Comparison of ENCODE assay signal across 22 mouse cellular contexts in genomic region chr11:87673282-87673681, GRCm38 (mm10). TPM values are rescaled to one million over a fixed set of nuclear protein-coding genes. Genes with fewer than 3 reads are reported as not detected.
A peak's percentile ranks its signal among the peaks of the same experiment; 100 is the strongest.
DNase-seq lines count a peak whose midpoint lies in the region; ATAC-seq and TF ChIP-seq lines count a peak whose summit lies in the region.
"Had no signal": no experiment of that assay in that cellular context is flagged by ENCODE, and none has a peak within 500 bp of the region (broad histone marks: within the 10 kb centered on the region; RNA-seq: fewer than 3 reads in every experiment).

No protein-coding gene starts in this region.

- no peak overlapping the region for H3K9ac ChIP-seq in liver, embryonic 12.5 days
- H3K9ac ChIP-seq in liver, postnatal 0 days (replicated peaks), result no peak overlapping the region
- H3K9ac ChIP-seq in liver, embryonic 13.5 days, result no peak overlapping the region
- H3K9ac ChIP-seq: embryonic facial prominence, embryonic 12.5 days; forebrain, embryonic 13.5 days; forebrain, embryonic 15.5 days had no signal

- H3K27me3 ChIP-seq in liver, embryonic 12.5 days (replicated peaks), result no peaks in the 10 kb centered on the region
- H3K27me3 ChIP-seq in liver, postnatal 0 days (ENCODE audit: insufficient read depth, low read length), result no peaks in the 10 kb centered on the region
- no peaks in the 10 kb centered on the region for H3K27me3 ChIP-seq in liver, embryonic 13.5 days
- H3K27me3 ChIP-seq: embryonic facial prominence, embryonic 12.5 days; forebrain, embryonic 13.5 days; forebrain, embryonic 15.5 days; Patski had no signal

- no peaks in the 10 kb centered on the region for H3K9me3 ChIP-seq in liver, embryonic 12.5 days (replicated peaks)
- no peaks in the 10 kb centered on the region for H3K9me3 ChIP-seq in liver, postnatal 0 days (ENCODE audit: low read length)
- H3K9me3 ChIP-seq in liver, embryonic 13.5 days (replicated peaks), result no peaks in the 10 kb centered on the region
- H3K9me3 ChIP-seq: embryonic facial prominence, embryonic 10.5 days; embryonic facial prominence, embryonic 12.5 days; forebrain, embryonic 13.5 days; forebrain, embryonic 15.5 days had no signal

- ATAC-seq in liver, embryonic 12.5 days, result peak; percentile 57; the same call in 1 of the 2 replicates
- ATAC-seq in liver, postnatal 0 days, result no peak
- peak; percentile 61; the same call in 1 of the 2 replicates for ATAC-seq in liver, embryonic 13.5 days (ENCODE audit: low read depth)
- ATAC-seq in megakaryocyte progenitor cell, adult 5-6 weeks (replicated peaks; ENCODE audit: poor library complexity), result peak; percentile 31; the same call in 1 of the 2 replicates
- ATAC-seq: activated CD4-positive, CD25-positive, alpha-beta regulatory T cell, adult 4 months; forebrain, embryonic 13.5 days; forebrain, embryonic 15.5 days; Patski had no signal

- H3K4me2 ChIP-seq in liver, embryonic 12.5 days, result no peak overlapping the region
- no peak overlapping the region for H3K4me2 ChIP-seq in liver, postnatal 0 days (ENCODE audit: low read depth, low read length)
- H3K4me2 ChIP-seq in liver, embryonic 13.5 days, result no peak overlapping the region
- H3K4me2 ChIP-seq: embryonic facial prominence, embryonic 12.5 days; forebrain, embryonic 13.5 days; forebrain, embryonic 15.5 days had no signal

- no peak overlapping the region for H3K4me3 ChIP-seq in liver, embryonic 12.5 days
- no peak overlapping the region for H3K4me3 ChIP-seq in liver, postnatal 0 days (ENCODE audit: low read depth, low read length)
- no peak overlapping the region for H3K4me3 ChIP-seq in liver, embryonic 13.5 days (replicated peaks)
- H3K4me3 ChIP-seq: embryonic facial prominence, embryonic 10.5 days; embryonic facial prominence, embryonic 12.5 days; forebrain, embryonic 13.5 days; forebrain, embryonic 15.5 days had no signal

- DNase-seq in liver, postnatal 0 days, result no peak
- DNase-seq in liver, embryonic 13.5 days, result no peak
- no peak for DNase-seq in spleen, postnatal 36 days (ENCODE audit: low spot score in 2 of 2)
- no peak for DNase-seq in gastrocnemius, postnatal 10 days
- no peak for DNase-seq in yolk sac, embryonic 10.5 days (ENCODE audit: low spot score)
- DNase-seq: adrenal gland, adult 8-10 months; adrenal gland, postnatal 14 days; adrenal gland, postnatal 36 days; cerebellum, adult 11-12 months; cerebellum, adult 2 months; cerebellum, adult 9-10 months; cerebellum, postnatal 10 days; cerebellum, postnatal 25 days had no signal

- no peaks in the 10 kb centered on the region for H3K36me3 ChIP-seq in liver, embryonic 12.5 days
- H3K36me3 ChIP-seq in liver, postnatal 0 days (replicated peaks; ENCODE audit: insufficient read depth, low read length), result no peaks in the 10 kb centered on the region
- 0 out of 2 replicates have a peak, but pooled peaks cover 2% of the 10 kb centered on the region for H3K36me3 ChIP-seq in liver, embryonic 13.5 days
- H3K36me3 ChIP-seq: embryonic facial prominence, embryonic 10.5 days; embryonic facial prominence, embryonic 12.5 days; forebrain, embryonic 15.5 days had no signal

- no peak overlapping the region for H3K27ac ChIP-seq in liver, embryonic 12.5 days
- no peak overlapping the region for H3K27ac ChIP-seq in liver, postnatal 0 days (ENCODE audit: low read depth)
- no peak overlapping the region for H3K27ac ChIP-seq in liver, embryonic 13.5 days
- H3K27ac ChIP-seq: embryonic facial prominence, embryonic 10.5 days; embryonic facial prominence, embryonic 12.5 days; forebrain, embryonic 13.5 days; forebrain, embryonic 15.5 days had no signal

- H3K4me1 ChIP-seq in liver, embryonic 12.5 days, result peaks cover 8% of the 10 kb centered on the region; the same call in 1 of the 2 replicates
- no peaks in the 10 kb centered on the region for H3K4me1 ChIP-seq in liver, postnatal 0 days (ENCODE audit: insufficient read depth)
- peaks cover 9% of the 10 kb centered on the region for H3K4me1 ChIP-seq in liver, embryonic 13.5 days (replicated peaks)
- H3K4me1 ChIP-seq: embryonic facial prominence, embryonic 10.5 days; embryonic facial prominence, embryonic 12.5 days; forebrain, embryonic 13.5 days; forebrain, embryonic 15.5 days had no signal

- WGBS in liver, embryonic 12.5 days (ENCODE audit: insufficient replicate concordance), result 84% methylated on average over 1 of the region's 1 CpGs
- WGBS in liver, postnatal 0 days (ENCODE audit: insufficient replicate concordance), result 95% methylated on average over 1 of the region's 1 CpGs
- WGBS in liver, embryonic 13.5 days (ENCODE audit: insufficient replicate concordance), result 79% methylated on average over 1 of the region's 1 CpGs

- no peak for TF ChIP-seq EP300 in liver, postnatal 0 days (IDR thresholded peaks at IDR 0.05; ENCODE audit: low read depth)

- TF ChIP-seq CTCF in liver, postnatal 0 days (IDR thresholded peaks at IDR 0.05; ENCODE audit: low read depth), result no peak

RNA-seq across cellular contexts. Expression of gene Rnf43, which starts 10.8 kb away (rescaled TPM):
- polyA plus RNA-seq in liver, embryonic 12.5 days (2016; fragmentation: Nextera tagmentation; extraction: Ambion mirVana), result 5.3 and 6.9 TPM in 2 replicates
- polyA plus RNA-seq in liver, postnatal 0 days (2015; fragmentation: Nextera tagmentation; extraction: Ambion mirVana), result 4.2 and 5.8 TPM in 2 replicates
- polyA plus RNA-seq in liver, embryonic 13.5 days (2015; fragmentation: Nextera tagmentation; extraction: Ambion mirVana), result 3.8 and 5.5 TPM in 2 replicates
- 3.0 and 5.1 TPM in 2 replicates for total RNA-seq in megakaryocyte progenitor cell, adult 5-6 weeks (2015)
- total RNA-seq in megakaryocyte progenitor cell, adult 5-6 weeks (2017), result 2.2 and 3.0 TPM in 2 replicates
- total RNA-seq in gastrocnemius, postnatal 10 days (2021), result under 1 TPM; 0.07 to 0.16 TPM
- polyA plus RNA-seq: C2C12 had no signal

RNA-seq across cellular contexts. Expression of gene Hsf5, which starts 56.3 kb away (rescaled TPM):
- polyA plus RNA-seq in liver, embryonic 12.5 days (2016; fragmentation: Nextera tagmentation; extraction: Ambion mirVana), result 0.02 and 0.05 TPM in 2 replicates
- 0.04 TPM in 1 of 2 replicates, not detected in the other for polyA plus RNA-seq in liver, postnatal 0 days (2015; fragmentation: Nextera tagmentation; extraction: Ambion mirVana)
- polyA plus RNA-seq in liver, embryonic 13.5 days (2015; fragmentation: Nextera tagmentation; extraction: Ambion mirVana), result 0.03 TPM in 1 of 2 replicates, not detected in the other
- total RNA-seq in megakaryocyte progenitor cell, adult 5-6 weeks (2015), result not detected in 2 replicates
- not detected in 2 replicates for total RNA-seq in megakaryocyte progenitor cell, adult 5-6 weeks (2017)
- under 1 TPM in 1 of 2 experiments, not detected in 1; 0.05 TPM for total RNA-seq in gastrocnemius, postnatal 10 days (2021)
- total RNA-seq: adrenal gland, postnatal 14 days had no signal
